Mouse (Mus musculus) E14TG2a.4 (cell line): Measurements from ENCODE around the gene Chn1.
A peak's percentile ranks its signal among the peaks of the same experiment; 100 is the strongest.

Experiments used
- H3K27me3 ChIP-seq: 2 replicates; pipeline ENCODE4 v1.6.1; 2014; ENCODE audit warnings: low read length, control low read depth; ENCODE audit not compliant: insufficient read depth
- H3K36me3 ChIP-seq: 2 replicates; pipeline ENCODE4 v1.6.1; 2014; ENCODE audit warnings: low read length, control low read depth; ENCODE audit not compliant: insufficient read depth
- H3K4me1 ChIP-seq: replicated peaks from 2 replicates; pipeline ENCODE4 v1.6.1; 2014; ENCODE audit warnings: low read depth, low read length, control low read depth
- H3K4me3 ChIP-seq: replicated peaks from 2 replicates; pipeline ENCODE4 v1.5.1; 2014; ENCODE audit warnings: mild to moderate bottlenecking, low read length
- H3K9me3 ChIP-seq: 2 replicates; pipeline ENCODE4 v1.6.1; 2014; ENCODE audit warnings: low read length, control low read depth
- CTCF ChIP-seq: conservative IDR thresholded peaks from 2 replicates; pipeline ENCODE4 v1.5.1; 2014; ENCODE audit warnings: low read length
- NANOG ChIP-seq: IDR thresholded peaks from 2 replicates; pipeline ENCODE4 v1.6.1; 2014; ENCODE audit warnings: borderline replicate concordance, low read length, mixed read lengths
- POU5F1 ChIP-seq: IDR thresholded peaks from 2 replicates; pipeline ENCODE4 v1.6.1; 2014; ENCODE audit warnings: low read length, borderline replicate concordance

Gene Chn1

DNA sequence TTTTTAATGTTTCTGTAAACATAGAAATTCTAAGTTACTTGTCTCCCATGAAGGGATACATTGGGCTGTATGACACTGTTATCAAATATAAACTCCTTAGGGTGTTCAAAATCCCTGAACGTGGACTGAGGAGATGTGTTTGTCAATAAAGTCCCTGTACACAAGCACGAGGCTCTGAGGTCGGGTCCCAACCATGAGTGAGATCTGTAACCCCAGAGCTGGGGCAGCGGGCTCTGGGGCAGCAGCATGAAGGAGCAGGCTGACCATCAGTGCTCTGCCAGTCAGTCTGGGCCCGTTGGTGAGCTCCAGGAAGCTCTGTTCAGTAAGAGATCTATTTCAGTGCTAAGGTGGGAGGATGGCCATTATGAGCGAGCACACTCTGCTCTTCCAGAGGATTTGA, 13.2 kb upstream of the Chn1 start:
- no peaks in the 10 kb centered on the region for H3K36me3 ChIP-seq
- no peaks in the 10 kb centered on the region; the same call in 1 of the 2 replicates for H3K27me3 ChIP-seq
- no peak overlapping the region for H3K4me3 ChIP-seq
- peaks cover 21% of the 10 kb centered on the region for H3K4me1 ChIP-seq
- TF ChIP-seq NANOG (no peak), POU5F1 (no peak), CTCF (no peak)
- H3K9me3 ChIP-seq, result no peaks in the 10 kb centered on the region

DNA sequence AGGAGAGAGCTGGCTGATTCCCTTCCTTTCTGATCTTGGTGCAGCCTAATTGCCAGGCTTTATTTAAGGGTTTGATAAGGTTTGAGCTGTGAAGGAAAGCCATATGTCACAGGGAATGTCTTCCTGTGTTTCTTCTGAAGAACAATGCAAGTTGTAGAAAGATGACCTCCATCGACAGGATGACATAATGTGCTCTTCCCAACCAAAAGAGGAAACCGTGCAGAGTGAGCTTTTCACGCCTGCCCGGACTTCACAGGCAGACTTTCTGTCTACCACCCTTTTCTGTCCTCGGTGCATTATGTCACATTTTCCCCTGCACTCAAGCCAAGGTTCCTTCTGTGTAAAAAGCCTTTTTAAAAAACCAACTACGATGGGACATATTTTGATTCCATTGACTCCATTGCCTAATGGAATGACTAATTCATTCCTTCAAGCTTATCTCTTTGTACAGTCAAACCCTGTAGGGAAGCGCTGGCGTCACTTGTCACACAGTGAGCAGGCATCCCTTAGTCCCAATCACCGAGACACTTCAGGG, 7.3 kb upstream of the Chn1 start:
- no peak for TF ChIP-seq POU5F1
- TF ChIP-seq CTCF, result no peak
- no peak for TF ChIP-seq NANOG
- 0 out of 2 replicates have a peak, but pooled peaks cover 6% of the 10 kb centered on the region for H3K27me3 ChIP-seq
- no peaks in the 10 kb centered on the region for H3K36me3 ChIP-seq
- H3K9me3 ChIP-seq, result no peaks in the 10 kb centered on the region
- no peak overlapping the region for H3K4me3 ChIP-seq
- peaks cover 11% of the 10 kb centered on the region for H3K4me1 ChIP-seq

DNA sequence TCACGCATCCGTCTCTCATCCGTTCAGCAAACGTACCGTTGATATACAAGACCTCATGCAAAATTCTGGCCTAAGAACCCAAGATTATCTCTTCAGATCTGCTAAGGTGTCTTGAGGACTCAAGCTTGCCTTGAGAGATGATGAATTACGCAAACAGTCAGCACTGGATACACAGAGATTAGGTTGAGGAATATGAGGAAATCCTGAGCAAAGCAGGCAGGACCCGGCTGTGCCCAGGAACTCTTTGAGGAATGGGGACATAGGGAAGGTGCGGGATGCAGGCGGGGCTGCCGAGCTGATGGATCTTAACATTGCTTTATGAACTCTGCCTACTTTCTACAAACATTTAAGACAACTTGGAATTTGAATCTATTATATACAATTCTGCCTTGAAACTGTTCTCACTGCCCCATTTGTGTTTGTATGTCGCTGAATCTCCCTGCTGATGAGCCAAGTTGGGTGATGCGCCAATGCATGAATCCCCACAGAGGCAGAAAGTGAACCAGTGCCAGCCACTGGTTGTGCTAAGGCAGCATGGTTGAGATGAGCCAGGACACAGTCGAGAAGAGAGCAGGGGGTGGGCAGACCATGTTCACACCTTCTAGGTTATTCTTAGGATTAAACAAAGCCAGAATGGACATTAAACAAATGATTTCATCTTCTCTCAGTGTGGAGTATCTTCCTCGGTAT, 5.3 kb upstream of the Chn1 start:
- peaks cover 27% of the 10 kb centered on the region for H3K4me1 ChIP-seq
- no peaks in the 10 kb centered on the region for H3K9me3 ChIP-seq
- TF ChIP-seq CTCF (no peak), POU5F1 (no peak), NANOG (no peak)
- H3K36me3 ChIP-seq, result no peaks in the 10 kb centered on the region
- H3K4me3 ChIP-seq, result no peak overlapping the region
- 0 out of 2 replicates have a peak, but pooled peaks cover 6% of the 10 kb centered on the region for H3K27me3 ChIP-seq

DNA sequence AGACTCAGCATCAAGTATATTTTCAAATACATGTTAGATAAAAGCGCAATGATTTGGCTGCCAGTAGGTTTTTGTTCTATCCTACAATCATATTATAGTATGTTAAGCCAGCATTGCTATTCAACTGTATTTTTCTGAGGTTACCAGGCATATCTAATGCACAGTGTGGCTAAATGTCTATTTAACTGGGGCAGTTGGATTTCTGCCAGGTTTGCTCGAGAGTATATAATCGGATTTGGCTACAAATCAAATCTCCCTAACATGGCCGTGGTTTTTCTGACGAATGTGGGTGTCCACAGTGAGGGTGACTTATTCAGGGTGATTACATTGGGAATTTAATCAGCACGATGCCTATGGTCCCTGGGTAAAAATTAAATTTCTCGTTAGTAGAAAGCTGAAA, 4.7 kb upstream of the Chn1 start:
- no peak for TF ChIP-seq NANOG
- no peak for TF ChIP-seq CTCF
- no peak for TF ChIP-seq POU5F1
- Histone ChIP-seq H3K4me3 (no peak overlapping the region), H3K27me3 (0 out of 2 replicates have a peak, but pooled peaks cover 6% of the 10 kb centered on the region), H3K4me1 (peaks cover 27% of the 10 kb centered on the region), H3K36me3 (no peaks in the 10 kb centered on the region), H3K9me3 (no peaks in the 10 kb centered on the region)

DNA sequence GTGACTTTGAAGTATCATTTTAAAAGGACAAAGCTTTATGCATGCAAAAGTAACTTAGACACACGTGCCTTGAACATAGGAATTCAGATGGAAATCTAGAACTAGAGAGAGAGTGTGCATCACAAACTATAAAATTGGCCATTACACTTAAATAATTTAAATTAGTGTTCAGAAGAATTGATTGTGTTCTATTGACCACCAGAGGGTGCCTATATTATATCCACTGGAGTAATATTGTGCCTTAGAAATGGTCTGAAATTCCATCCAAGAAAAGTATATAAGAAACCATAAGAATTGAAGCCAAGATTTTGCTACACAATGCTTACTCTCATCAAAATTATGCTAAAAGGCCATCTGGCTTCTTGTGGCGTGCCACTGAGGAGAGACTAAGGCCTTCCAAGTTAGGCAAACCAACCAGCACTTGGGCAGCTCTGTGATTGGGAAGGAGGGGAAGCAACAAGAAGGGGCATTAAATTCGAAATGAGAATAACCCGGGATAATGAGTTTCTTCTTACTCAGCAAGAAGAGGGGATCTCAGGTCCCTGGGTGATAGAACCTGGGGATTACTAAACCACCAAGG, 4.0 kb upstream of the Chn1 start:
- Histone ChIP-seq H3K36me3 (no peaks in the 10 kb centered on the region), H3K27me3 (0 out of 2 replicates have a peak, but pooled peaks cover 6% of the 10 kb centered on the region), H3K4me3 (no peak overlapping the region), H3K9me3 (no peaks in the 10 kb centered on the region), H3K4me1 (peaks cover 32% of the 10 kb centered on the region)
- TF ChIP-seq POU5F1 (no peak), NANOG (no peak), CTCF (no peak)

DNA sequence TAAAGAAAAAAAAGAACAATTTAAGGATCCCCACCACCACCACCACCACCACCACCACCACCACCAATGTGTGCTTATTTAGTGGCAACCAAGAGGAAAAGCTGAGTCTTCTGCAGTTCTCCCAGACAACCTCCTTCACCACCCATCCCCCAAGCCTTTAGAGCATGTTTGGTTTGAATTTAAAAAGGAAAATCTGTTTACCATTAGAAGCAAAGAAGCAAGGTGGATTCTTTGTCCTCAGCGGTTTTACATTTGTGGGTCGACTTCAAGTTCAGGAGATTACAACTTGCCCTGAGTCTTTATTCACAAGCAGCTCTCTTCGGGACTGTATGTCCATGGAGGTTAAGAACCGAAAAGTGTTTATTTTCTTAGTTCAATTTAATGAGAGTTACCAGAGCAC, 1.8 kb upstream of the Chn1 start:
- no peaks in the 10 kb centered on the region for H3K9me3 ChIP-seq
- 0 out of 2 replicates have a peak, but pooled peaks cover 6% of the 10 kb centered on the region for H3K27me3 ChIP-seq
- peaks cover 49% of the 10 kb centered on the region for H3K4me1 ChIP-seq
- no peak overlapping the region for H3K4me3 ChIP-seq
- no peaks in the 10 kb centered on the region for H3K36me3 ChIP-seq
- TF ChIP-seq CTCF (no peak), NANOG (no peak), POU5F1 (no peak)

DNA sequence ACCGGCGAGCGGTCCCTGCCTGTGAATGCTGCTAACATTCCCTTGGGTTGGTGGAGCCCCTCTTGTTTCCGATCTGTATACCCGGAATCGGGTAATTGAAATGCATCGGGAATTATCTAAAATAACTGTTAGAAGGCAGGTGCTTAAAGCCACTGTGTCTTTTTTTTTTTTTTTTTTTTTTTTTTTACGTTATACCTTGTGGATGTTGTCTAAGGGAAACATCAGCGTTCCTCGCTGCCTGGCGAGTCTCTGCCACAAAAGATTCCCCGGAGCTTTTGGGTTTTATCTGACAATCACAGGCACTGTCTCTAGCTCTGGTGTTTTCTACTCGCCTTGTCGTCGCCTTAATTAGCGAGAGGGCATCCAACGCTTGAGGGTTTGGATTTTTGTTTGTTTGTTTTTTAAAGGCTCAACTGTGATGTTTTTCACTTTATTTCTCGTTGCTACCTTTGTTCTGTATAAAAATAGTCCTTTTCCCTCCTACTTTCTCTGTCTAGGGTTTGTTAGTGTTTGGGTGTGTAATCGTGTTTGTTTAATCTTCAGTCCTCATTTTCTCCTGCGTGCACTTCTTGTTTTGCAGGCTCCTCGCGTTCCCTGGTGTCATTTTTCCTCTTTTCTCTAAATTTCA, 651 bp upstream of the Chn1 start:
- no peaks in the 10 kb centered on the region for H3K9me3 ChIP-seq
- peak overlapping the region; percentile 93 for H3K4me3 ChIP-seq
- peaks cover 60% of the 10 kb centered on the region for H3K4me1 ChIP-seq
- no peak for TF ChIP-seq CTCF
- no peak for TF ChIP-seq POU5F1
- TF ChIP-seq NANOG, result no peak
- H3K27me3 ChIP-seq, result 0 out of 2 replicates have a peak, but pooled peaks cover 3% of the 10 kb centered on the region
- H3K36me3 ChIP-seq, result no peaks in the 10 kb centered on the region

DNA sequence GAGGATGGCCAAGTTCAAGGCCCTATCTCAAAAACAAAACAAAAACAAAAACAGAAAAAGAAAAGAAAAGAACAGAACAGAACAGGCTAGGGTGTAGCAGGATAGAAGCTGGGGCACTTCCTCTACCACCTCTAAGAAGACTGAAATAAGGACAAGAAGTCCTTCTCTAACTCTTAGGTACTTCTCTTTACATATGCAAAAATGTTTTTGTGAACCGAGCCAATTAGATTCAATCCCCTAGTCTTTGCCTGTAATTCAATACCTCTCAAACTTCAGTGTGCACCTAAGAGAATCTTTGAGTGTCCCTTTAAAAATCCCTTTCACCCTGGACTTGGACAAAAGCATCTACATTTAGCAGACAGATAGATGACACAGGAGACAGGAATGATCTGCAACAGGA, 2.2 kb downstream of the Chn1 start:
- Histone ChIP-seq H3K36me3 (no peaks in the 10 kb centered on the region), H3K27me3 (no peaks in the 10 kb centered on the region), H3K4me1 (peaks cover 86% of the 10 kb centered on the region), H3K4me3 (0 out of 2 replicates have a peak overlapping the region, but pooled peaks have one; percentile 3), H3K9me3 (peaks cover 1% of the 10 kb centered on the region; the same call in 1 of the 2 replicates)
- TF ChIP-seq NANOG, result no peak
- no peak for TF ChIP-seq POU5F1
- no peak for TF ChIP-seq CTCF
